Mouse (Mus musculus) urinary bladder, adult 18-20 months (tissue): Measurements from ENCODE around the gene Tmprss4.

Source experiments
- DNase-seq, 2 experiments: peaks; one replicate each; pipeline ENCODE4 v3.0.0; 2022; ENCODE audit warnings: low spot score in 2 of 2, mixed read lengths in 2 of 2

The Tmprss4 gene

DNA sequence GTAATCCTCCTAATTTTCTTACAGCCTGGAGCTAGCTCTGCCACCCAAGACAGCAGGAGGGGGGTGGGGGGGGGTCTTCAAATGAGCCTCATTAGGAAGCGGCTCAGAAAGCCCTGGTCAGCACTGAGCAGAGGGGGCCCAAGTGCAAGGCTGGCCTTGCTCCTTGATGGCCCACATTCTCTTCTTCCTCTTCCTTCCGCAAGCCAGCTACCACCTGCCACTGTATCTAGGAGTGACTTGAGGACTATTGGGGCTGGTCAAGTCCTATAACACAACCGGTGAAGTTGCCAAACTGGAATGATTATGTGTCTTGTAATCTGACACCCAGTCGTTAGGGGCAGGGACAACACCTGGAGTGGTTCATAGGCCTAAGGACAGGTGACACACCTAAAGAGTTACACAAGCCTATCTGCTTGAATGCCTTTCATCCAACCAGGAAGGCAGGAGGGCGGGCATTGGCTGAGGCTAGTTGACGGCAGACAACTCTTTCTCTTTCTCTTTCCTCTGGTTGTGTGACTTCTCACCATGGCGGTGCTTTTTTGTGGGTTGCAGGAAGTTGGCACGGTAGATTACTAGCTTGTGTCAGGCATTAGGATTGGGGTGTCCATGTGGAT is at the start of gene Tmprss4:
Gene Tmprss4, minus strand, starts transcription at position 296 of the 614 bp plus-strand sequence.
- peak; percentile 21 to 48 for DNase-seq

DNA sequence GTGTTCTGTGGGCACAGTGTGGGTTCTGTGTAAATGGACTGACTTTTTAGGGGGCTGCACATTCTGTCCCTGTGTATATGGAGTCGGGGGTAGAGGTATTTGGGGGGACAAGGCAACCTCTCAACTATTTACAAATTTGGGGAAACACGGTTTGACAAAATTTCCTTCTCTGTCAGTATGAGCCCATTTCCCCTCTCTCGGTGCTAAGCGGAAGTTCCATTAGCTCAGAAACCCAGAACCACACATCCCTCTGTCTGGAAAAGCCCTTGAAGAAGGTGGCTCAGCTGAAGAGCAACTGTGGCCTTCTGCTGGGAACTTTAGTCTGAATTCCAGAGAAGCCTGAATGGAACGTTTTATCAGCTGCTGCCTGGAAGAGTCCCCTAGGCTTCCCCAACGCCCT is 48.5 kb upstream of the Tmprss4 start:
- no peak for DNase-seq

DNA sequence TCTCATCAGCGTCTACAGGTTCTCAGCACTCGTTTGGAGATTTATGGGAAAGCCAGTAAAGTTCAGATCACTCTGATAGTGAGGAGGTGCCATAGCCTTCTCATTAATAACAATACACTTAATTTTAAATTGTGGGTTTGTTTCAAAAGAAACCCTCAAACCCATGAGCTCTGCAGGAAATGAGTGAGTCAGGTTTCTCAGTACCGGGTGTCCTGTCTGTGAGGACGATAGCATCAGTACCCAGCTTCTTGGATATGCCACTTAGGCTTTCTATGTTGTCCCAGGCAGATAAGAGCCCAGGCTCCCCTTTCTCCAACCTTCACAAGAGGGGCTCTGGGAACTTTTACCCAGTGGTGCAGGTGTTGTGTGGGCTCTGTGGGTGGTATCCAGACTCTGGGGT is 48.1 kb upstream of the Tmprss4 start:
- no peak for DNase-seq

DNA sequence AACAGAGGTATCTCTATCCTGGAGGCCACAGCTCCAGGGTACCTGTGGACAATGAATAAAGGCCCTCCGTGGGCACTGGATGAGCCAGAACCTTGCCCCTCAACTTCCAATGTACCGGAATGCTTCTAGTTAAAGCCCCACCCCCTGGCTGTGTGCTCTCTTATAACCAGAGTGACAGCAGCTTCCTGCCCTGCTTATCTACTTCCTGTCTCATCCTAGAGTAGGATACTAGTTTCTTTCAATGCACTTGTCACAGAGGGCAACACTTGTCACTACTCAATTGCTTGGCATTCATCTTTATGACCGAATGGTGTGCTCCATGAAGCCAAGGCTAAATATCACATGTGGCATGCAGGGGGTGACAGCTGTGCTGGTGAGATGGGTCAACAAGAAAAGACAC is 47.4 kb upstream of the Tmprss4 start:
- no peak for DNase-seq

DNA sequence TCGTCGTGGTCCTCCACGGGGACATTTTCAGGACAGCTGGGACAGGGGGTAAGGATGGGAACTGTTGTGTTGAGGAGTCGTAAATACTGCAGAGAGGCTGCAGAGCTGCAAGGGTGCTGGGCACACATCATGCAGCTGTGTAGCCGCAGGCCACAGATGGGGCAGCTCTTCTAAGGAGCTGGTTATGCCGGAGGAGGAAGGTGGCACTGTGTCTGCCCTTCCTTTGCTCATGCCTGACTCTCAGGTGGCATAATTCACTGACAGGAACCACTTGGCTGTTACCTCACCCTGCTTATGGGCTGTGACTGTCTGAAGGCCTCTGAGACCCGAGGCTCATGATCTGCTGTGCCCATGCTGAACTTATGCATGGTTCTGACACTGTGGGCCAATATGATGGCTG is 46.4 kb upstream of the Tmprss4 start:
- no peak for DNase-seq

DNA sequence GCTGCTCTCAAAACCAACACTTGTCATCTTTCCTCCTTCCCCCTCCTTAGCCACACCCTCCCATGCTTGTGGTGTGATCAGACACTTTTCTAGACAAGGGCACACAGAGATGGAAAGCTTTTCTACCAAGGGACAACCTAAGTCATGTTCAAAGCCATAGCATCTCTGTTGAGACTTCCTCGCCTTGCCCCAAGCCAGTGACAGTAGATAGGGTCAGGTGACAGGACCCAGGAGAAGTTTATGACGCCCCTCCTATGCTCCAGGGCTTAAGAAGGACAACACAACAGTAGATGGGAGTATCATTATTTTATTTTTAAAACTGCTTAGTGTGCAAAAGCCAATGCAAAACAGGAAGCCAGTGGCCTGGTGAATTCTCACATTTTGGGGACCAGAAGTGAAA is 43.6 kb upstream of the Tmprss4 start:
- no peak for DNase-seq

DNA sequence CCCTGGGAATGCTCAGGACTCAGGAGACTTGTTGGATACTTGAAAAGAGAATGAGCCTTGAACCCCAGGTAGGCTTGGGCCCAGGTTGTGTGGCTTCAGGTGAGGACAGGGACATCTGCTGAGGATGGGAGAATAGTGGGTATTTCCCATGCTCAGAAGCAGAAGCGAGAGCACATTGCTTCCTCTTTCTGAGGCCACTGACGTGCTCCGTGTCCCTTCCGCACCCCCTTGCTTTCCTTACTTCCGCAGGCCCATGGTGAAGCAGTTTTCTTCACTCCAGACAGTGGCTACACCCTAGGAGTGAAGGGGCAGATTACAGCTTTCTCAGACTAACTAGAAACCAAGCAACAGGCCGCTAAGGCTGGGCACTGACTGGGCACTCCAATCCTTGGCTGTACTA is 42.2 kb upstream of the Tmprss4 start:
- no peak for DNase-seq

DNA sequence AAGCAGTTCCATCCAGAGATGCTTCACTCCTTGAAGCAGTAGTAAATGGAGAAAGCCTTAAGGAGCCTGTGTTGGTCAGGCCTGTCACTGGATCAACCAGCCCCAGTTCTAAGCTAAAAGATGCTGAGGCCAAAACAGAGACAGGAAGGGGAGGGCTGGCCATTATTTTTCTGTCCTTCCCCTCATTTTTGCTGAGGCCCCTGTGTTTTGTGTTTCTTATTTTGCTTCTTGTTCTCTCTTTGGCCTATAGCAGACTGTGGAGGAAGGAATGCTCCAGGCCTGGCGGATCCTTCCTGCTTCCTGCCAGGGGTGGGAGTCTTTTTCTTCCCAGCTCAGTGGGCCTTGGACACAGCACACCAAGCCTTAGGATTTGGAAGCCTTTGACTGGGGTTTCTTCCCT is 41.5 kb upstream of the Tmprss4 start:
- DNase-seq: no peak

DNA sequence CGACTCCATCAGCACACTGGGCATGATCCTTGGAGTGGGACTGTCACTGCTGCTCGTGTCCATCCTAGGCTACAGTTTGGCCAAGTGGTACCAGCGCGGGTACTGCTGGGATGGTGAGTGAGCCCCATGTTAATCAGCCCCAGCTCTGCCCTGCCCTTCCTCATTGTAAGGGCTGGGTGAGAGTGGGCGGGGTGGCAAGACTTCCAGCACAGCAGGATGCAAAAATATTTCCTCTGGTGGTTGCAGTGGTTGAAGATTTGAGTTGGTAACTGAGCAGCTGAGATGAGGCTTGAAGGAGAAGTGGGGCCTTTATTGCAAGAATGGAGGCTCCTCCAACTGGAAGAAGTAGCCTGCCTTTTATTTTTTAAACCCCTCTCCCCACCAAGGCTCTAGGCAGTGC is 37.5 kb upstream of the Tmprss4 start:
- no peak for DNase-seq

DNA sequence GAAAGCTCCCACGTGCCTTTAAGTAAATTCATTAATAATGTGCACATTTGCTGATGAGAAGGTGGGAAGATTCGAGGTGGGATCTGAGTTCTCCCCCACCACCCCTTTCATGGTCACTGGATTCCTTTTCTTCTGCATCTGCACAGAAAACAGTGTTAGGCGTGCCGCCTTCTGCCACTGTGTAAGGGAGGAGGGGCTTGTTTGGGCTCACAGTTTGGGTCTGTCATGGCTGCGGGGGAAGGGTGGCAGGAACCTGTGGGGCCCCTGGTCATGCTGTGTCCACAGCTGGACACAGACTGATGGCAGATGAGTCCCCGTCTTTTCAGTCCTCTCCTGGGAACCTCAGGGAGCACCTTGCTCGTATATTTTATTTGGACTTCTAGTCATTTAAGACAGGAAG is 32.9 kb upstream of the Tmprss4 start:
- DNase-seq: no peak

DNA sequence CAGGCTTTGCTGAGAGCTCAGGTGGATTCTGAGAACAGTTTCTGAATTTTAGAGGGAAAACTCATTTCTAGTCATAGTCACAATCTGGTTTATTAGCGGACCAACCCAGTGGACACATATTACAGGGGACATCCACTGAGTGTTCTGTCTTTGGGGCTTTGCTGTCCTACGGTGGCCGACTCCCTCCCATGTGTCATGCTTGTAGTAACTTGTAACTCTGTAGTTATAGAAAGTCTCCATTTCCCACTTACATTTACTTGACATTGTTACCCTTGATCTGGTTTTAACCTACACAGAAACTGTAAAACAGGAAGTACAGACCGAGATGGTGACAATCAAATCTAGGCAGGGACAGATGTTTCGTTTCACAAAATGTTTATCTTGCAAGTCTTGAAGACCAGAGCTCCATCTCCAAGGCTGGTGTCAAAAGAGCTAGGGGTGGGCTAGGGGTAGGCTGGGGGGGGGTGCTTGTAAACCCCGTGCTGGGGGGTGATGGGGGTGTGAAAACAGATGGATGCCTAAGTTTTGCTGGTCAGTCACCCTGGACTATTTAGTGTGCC is 31.9 kb upstream of the Tmprss4 start:
- no peak for DNase-seq

DNA sequence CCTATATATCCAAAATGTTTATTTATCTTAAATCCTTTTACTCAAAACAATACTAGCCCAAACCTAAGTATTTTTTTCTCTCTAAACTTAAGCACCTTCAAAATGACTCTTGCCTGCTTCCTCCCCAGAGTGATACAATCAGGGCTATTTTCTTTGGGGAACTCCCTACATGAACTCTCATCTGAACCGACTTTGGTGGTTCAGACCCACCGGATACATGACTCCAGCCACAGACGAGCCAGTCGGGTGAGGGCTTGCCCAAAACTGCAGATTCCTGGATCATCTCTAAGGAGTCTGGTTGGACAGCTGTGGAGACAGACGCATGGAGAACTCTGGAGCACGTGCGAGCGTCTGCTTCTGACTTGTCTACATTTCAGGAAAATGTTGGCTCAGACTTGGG is 25.5 kb upstream of the Tmprss4 start:
- no peak for DNase-seq

DNA sequence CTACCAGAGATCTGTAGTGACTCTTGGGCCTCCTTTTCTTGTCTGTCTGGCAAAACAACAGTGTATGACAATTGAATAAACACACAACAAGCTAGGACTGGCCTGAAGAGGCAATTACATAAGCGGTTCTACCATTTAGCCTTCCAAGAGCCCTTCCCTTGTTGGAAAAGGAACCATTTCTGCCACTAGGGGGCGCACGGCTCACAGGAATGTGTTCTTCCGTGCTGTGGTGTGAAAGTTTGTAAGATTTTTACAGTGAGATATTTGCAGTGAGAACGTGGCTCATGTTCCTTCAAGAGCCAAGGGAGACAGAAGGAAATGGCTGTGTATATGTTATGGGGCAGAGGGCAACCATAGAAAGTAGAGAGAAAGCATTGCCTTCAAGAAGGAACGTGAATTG is 17.7 kb upstream of the Tmprss4 start:
- DNase-seq: peak; percentile 81 to 85

DNA sequence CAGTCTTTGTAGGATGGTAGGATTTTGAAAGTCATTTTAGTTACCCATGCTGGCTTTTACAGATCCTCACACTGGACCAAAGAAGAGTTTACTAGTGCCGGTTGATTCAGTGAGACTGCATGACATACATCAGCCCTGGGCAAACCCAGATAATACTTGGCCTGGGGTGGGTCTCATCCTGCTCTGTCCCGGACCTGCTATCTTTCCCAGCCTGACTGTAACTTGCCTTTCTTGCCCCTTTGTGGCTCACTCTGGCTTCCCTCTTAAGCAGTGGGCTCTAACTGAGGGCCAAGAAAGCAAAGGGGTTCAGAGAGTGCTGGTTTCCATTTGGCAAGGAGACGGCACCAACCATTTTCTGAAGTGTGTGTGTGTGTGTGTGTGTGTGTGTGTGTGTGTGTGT is 15.8 kb upstream of the Tmprss4 start:
- DNase-seq: no peak

DNA sequence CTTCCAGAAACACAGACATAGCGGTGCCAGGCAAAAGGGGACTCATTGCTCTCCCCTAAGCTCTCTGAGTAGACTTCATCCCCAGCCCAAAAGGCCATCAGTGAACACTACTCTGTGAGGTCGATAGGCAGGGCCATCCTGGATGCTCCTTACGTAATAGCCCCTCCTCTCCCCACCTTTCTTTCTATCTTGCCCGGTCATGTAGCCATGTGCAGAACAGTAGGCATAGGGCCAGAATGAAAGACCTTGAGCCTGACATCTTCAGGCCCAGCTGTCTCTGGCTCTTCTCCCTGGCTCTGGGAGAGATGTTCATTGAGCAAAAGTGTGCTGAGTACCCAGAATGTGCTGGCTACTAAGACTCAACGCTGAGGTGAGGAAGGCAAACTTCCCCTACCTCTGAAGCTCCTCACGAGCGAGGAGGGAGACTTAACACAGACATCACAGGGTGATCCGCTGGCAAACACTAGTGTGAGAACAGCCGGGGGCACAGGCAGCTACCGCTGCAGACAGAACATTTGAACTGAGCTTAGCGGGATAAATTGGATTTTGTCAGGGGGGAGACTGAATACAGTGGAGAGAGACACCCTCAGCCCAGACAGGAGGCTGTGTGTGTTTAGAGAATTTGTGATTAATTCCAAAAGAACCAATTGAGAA is 11.8 kb upstream of the Tmprss4 start:
- DNase-seq: no peak

DNA sequence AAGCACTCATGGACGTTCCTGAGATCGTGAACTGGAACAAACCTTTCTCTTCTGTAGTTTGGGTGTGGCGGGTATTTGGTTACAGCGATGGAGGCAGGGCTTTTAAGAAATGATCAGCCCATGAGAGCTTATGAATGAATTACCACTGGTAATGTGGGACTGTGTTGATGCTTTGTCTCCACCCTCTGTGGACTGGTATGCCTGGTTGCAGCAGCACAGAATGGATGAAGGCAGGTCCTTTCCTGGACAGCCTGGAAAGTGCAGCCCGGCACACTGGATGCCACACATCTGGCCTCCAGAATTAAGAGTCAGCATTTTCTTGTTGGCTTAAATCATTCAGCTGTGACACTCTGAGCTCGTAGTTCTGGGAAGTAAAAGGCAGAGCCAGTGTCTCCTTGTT is 8.1 kb upstream of the Tmprss4 start:
- DNase-seq: no peak

DNA sequence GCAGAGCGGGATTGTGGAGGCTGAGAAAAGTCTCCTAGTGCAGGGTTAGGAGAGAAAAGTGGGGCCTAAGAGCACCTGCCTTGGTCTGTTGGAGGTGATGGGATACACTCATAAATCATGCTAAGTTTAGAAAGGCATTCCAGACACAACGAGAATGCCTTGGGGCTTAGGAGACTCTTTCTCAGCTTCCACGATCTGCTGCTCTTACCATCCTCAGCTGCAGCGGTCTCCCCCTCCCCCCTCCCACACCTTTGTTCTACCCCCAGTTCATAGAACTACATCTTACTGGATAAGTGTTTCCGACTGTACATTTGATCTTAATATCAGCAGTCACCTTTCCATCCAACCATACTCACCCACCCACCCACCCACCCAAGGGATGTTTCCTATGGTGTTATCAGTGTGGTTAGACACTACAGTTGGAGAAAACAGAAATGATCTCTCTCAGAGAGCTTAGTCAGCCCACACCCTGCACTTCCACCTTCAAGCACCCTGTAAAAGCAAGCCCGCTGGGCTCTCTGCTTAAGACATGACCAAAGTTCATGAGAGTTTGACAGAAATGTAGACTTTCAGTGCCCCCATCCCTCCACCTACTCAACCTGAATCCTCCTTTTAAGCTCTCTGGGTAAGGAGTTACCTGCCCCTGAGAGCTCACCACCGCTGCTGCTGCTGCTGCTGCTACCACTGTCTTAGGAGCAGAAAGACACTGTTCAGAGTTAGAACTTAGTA is 3.3 kb upstream of the Tmprss4 start:
- no peak for DNase-seq

DNA sequence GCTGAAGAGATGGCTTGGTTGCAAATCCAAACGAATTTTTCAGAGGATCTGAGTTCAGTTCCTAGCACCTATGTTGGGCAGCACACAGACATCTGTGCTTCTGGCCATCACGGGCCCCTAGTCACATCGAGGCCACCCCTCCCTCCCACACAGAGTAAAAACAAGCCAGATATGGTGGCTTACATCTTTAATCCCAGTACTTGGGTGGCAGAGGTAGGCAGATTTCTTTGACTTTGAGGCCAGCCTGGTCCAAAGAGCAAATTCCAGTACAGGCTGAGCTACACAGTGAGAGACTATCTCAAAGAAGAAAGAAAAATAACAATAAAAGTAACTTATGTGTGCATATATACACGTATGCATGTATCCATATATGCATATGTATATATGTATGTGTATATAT is 2.2 kb upstream of the Tmprss4 start:
- no peak for DNase-seq

DNA sequence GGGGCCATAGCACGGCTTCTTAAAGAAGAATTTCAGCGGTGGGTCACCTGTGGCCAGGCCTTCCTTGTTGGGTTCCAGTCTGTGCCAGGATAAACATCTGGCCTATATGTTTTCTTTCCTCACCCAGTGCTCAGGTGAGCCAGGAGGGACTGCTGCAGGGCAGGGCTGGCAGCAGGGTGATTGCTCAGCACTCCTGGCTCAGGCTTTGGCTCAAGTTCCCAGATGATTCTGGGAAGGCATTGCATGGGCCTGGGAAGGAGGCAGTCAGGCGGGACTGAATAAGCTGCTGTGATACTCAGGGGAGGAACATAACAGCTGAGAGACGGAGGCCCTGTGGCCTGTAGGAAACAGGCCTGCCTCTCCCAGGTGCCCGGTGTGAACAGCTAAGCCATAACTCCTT is 1.3 kb upstream of the Tmprss4 start:
- no peak for DNase-seq

DNA sequence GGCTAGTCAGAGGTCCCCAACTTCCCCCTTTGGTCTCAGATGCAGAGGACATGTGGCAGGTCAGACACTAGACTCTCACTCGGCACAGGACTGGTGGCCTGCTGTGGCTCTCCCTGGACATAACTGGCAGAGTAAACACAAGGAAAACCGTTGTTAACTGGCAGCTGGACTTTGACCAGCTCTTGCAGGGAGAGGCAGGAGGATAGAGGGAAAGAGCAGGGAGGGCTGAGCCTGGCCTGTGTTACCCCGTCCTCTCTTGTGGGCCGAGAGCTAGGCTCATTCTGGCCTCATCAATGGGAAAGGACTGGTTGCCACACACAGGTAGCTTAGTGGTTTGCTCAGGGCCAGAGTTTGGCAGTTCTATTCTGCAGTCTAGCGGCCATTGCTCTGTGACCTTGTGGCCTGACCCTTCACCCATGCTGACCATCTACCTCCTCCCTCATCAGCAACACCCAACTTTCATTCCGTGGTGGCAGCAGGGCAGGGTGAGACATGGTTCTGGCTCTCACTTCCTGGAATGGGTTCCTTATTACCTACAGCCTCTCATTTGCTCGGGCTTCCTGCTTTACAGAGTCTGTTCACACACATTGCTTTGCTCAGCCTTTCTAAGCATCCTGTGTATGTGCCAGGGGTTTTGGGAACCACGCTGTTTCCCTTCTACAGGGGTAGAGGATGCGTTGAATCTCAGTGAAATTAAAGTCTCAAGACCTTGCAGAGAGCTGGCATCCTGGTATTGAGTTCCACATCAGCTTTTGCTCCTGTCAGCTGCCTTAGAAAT is 1.7 kb downstream of the Tmprss4 start:
- DNase-seq: no peak

DNA sequence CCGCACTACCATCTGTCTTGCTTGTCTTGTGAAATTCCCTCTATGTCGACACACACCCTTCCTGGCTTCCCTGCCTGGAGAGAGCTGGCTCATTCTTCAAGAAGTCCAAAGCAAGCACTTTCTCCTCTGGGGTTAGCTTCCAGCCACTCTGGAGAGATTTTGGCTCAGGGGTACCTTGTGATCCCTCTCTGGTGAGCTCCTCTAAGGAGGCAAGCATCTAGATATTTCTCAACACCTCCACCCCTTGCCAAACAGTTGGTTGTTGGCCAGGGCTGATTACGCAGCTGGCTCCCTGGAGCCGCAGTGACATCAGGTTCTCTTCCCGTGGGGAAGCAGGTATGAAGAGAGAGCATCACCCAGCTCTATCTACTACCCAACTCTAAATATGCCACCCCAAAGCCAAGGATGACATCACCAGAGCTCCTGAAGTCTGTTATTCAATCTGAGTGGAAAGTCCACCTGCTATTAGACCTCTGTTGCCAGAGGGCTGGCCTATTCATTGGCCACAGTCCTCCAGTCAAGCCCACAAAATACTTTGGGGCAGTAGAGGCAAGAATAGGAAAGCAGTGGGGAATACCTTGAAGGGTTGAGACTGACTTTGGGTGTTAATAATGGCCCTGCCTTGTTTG is 2.5 kb downstream of the Tmprss4 start:
- DNase-seq: no peak

DNA sequence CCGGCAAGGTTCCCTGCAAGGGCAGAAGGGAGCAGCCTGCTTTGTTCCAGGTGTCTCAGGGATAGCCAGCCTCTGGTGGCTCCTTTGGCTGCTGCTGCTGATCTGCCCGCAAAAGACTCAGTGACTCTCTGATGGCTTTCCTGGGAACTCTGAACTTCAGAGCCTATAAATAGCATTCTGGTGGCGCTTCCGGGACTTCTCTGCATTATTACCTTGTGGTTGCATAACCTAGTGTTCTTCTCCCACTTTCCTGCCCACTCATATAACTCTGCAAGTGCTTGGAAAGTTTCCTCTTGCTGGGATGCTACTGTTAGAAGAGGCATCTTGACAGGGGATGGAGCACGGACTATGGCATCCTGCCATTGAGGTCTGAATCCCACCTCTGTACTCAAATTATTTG is 6.3 kb downstream of the Tmprss4 start:
- no peak for DNase-seq
